Mouse (Mus musculus): ENCODE results near the gene Sbk2. TPM values are rescaled to one million over a fixed set of nuclear protein-coding genes. Genes with fewer than 3 reads are reported as not detected.

The Sbk2 gene
- total and polyA plus RNA-seq, 3 experiments = 0.10 to 0.30 TPM; not detected in 1

- DNase-seq (ENCODE audit: extremely low read depth) = no peak
- TF ChIP-seq MAX (IDR thresholded peaks at IDR 0.05; ENCODE audit: low read length) = no peak
Observed at GRCm38 (mm10) chr7:4928323-4928722, 35.9 kb downstream of the Sbk2 start.

DNA sequence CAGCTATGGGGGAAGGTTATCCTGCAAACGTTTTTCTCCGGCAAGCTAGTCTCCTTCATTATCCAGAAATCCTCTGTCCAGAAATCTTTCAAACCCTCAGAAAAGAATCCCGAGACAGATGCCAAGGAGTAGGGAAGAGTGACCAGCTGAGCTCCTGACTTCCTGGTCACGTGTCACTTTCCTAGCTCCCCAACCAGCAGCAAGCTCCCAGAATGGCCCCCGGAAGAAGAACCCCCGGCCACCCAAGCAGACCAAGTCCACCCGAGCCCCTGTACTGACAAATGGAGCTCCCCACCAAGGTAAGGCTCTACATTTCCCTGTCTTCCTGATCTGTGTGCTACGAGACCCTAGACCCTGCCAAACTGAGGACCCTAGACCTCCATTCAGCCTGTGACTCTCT lies 36.5 kb downstream of the Sbk2 start:
- in situ Hi-C loops (cut with MboI; ENCODE audit: low pct_ligation_motif_present, low pct_unique_long_range_greater_than_20kb, low sequenced_read_pairs) (no loop called here), dilution Hi-C loops (cut with MboI; ENCODE audit: extremely low pct_ligation_motif_present, extremely low pct_unique_long_range_greater_than_20kb, low sequenced_read_pairs) (no loop called here)
- no peak overlapping the region for H3K4me2 ChIP-seq (ENCODE audit: insufficient read depth, low read depth, poor library complexity, severe bottlenecking)

More at GRCm38 (mm10) chr7:4928323-4928722, 35.9 kb downstream of the Sbk2 start:
- Histone ChIP-seq H3K27me3 (replicated peaks) (no peaks in the 10 kb centered on the region), H3K9me3 (replicated peaks; ENCODE audit: low read length) (no peaks in the 10 kb centered on the region), H3K4me1 (ENCODE audit: control insufficient read depth in 1 of 2, insufficient read depth in 2 of 2) (peaks cover 2 to 30% of the 10 kb centered on the region in 2 experiments), H3K36me3 (replicated peaks in 1 of 2; ENCODE audit: control insufficient read depth in 1 of 2, insufficient read depth in 1 of 2, low read length in 1 of 2) (no peaks in the 10 kb centered on the region), H3K9ac (ENCODE audit: insufficient read depth, low read depth) (no peak overlapping the region), H3K4me2 (ENCODE audit: insufficient read depth, low read depth, poor library complexity, severe bottlenecking) (no peak overlapping the region), H3K4me3 (replicated peaks in 1 of 3; ENCODE audit: low read depth in 2 of 3, low read length in 2 of 3, poor library complexity in 1 of 3) (no peak overlapping the region), H3K79me2 (replicated peaks; ENCODE audit: control insufficient read depth, extremely low read depth, insufficient read depth, poor library complexity, severe bottlenecking) (no peaks in the 10 kb centered on the region), H3K27ac (ENCODE audit: insufficient read depth, low read depth) (no peak overlapping the region)
- dilution Hi-C loops (cut with MboI; ENCODE audit: extremely low pct_ligation_motif_present, extremely low pct_unique_long_range_greater_than_20kb, low sequenced_read_pairs) = no loop called here
- in situ Hi-C loops (cut with MboI; ENCODE audit: low pct_ligation_motif_present, low pct_unique_long_range_greater_than_20kb, low sequenced_read_pairs) = no loop called here

GRCm38 (mm10) chr7:4926849-4927248 lies 37.4 kb downstream of the Sbk2 start:
- no peaks in the 10 kb centered on the region for H3K27me3 ChIP-seq (replicated peaks)
- no peak overlapping the region for H3K4me3 ChIP-seq (replicated peaks in 1 of 3; ENCODE audit: low read depth in 2 of 3, low read length in 2 of 3, poor library complexity in 1 of 3)
- in situ Hi-C loops (cut with MboI; ENCODE audit: low pct_ligation_motif_present, low pct_unique_long_range_greater_than_20kb, low sequenced_read_pairs) = no loop called here
- H3K36me3 ChIP-seq (replicated peaks in 1 of 2; ENCODE audit: control insufficient read depth in 1 of 2, insufficient read depth in 1 of 2, low read length in 1 of 2) = peaks cover 0 to 2% of the 10 kb centered on the region in 2 experiments
- H3K9ac ChIP-seq (ENCODE audit: insufficient read depth, low read depth) = no peak overlapping the region
- H3K9me3 ChIP-seq (replicated peaks; ENCODE audit: low read length) = no peaks in the 10 kb centered on the region
- dilution Hi-C loops (cut with MboI; ENCODE audit: extremely low pct_ligation_motif_present, extremely low pct_unique_long_range_greater_than_20kb, low sequenced_read_pairs) = no loop called here
- no peak overlapping the region for H3K4me2 ChIP-seq (ENCODE audit: insufficient read depth, low read depth, poor library complexity, severe bottlenecking)
- peaks cover 5 to 23% of the 10 kb centered on the region in 2 experiments for H3K4me1 ChIP-seq (ENCODE audit: control insufficient read depth in 1 of 2, insufficient read depth in 2 of 2)
- no peak overlapping the region for H3K27ac ChIP-seq (ENCODE audit: insufficient read depth, low read depth)
- TF ChIP-seq SMC3 (IDR thresholded peaks at IDR 0.05; ENCODE audit: low read depth, low read length) (no peak), MYC (IDR thresholded peaks at IDR 0.05; ENCODE audit: low read depth, low read length) (no peak), ETS1 (conservative IDR thresholded peaks at IDR 0.05; ENCODE audit: low read depth, low read length) (no peak), POLR2AphosphoS2 (IDR thresholded peaks at IDR 0.05; ENCODE audit: low read depth, low read length) (no peak), GABPA (IDR thresholded peaks at IDR 0.05; ENCODE audit: insufficient replicate concordance, low read depth, low read length) (no peak), CTCF (conservative IDR thresholded peaks at IDR 0.05 in 1 of 2, IDR thresholded peaks at IDR 0.05 in 1 of 2; ENCODE audit: low read depth in 2 of 2, low read length in 2 of 2) (no peak), RAD21 (IDR thresholded peaks at IDR 0.05; ENCODE audit: low read depth, low read length) (no peak), ZC3H11A (IDR thresholded peaks at IDR 0.05; ENCODE audit: low read depth, low read length) (no peak), USF1 (IDR thresholded peaks at IDR 0.05; ENCODE audit: low read depth, low read length) (no peak), SIN3A (IDR thresholded peaks at IDR 0.05; ENCODE audit: low read length) (no peak), TBP (conservative IDR thresholded peaks at IDR 0.05; ENCODE audit: low read depth, low read length) (no peak), NRF1 (IDR thresholded peaks at IDR 0.05; ENCODE audit: low read depth, low read length) (no peak), POLR2A (IDR thresholded peaks at IDR 0.05; ENCODE audit: low read depth, low read length) (no peak), UBTF (IDR thresholded peaks at IDR 0.05; ENCODE audit: low read depth, low read length) (no peak)
- no peaks in the 10 kb centered on the region for H3K79me2 ChIP-seq (replicated peaks; ENCODE audit: control insufficient read depth, extremely low read depth, insufficient read depth, poor library complexity, severe bottlenecking)
- no peak for DNase-seq (ENCODE audit: extremely low read depth)

More for the DNA sequence above, 36.5 kb downstream of the Sbk2 start:
- no peak for DNase-seq (ENCODE audit: extremely low read depth)
- Histone ChIP-seq H3K4me1 (ENCODE audit: control insufficient read depth in 1 of 2, insufficient read depth in 2 of 2) (peaks cover 2 to 30% of the 10 kb centered on the region in 2 experiments), H3K36me3 (replicated peaks in 1 of 2; ENCODE audit: control insufficient read depth in 1 of 2, insufficient read depth in 1 of 2, low read length in 1 of 2) (no peaks in the 10 kb centered on the region), H3K9ac (ENCODE audit: insufficient read depth, low read depth) (no peak overlapping the region), H3K27ac (ENCODE audit: insufficient read depth, low read depth) (no peak overlapping the region), H3K9me3 (replicated peaks; ENCODE audit: low read length) (no peaks in the 10 kb centered on the region), H3K27me3 (replicated peaks) (no peaks in the 10 kb centered on the region), H3K79me2 (replicated peaks; ENCODE audit: control insufficient read depth, extremely low read depth, insufficient read depth, poor library complexity, severe bottlenecking) (no peaks in the 10 kb centered on the region), H3K4me3 (replicated peaks in 1 of 3; ENCODE audit: low read depth in 2 of 3, low read length in 2 of 3, poor library complexity in 1 of 3) (no peak overlapping the region)
- TF ChIP-seq ELF1 (IDR thresholded peaks at IDR 0.05; ENCODE audit: low read depth, low read length) = no peak
- TF ChIP-seq MAFK (IDR thresholded peaks at IDR 0.05; ENCODE audit: insufficient replicate concordance, low read length) = no peak
